In genomic region chr7:78963891-78964290, GRCm38 (mm10) we compare ENCODE assay signal across 14 mouse cellular contexts.
"Had no signal": no experiment of that assay in that cellular context is flagged by ENCODE, and none has a peak within 500 bp of the region (broad histone marks: within the 10 kb centered on the region; RNA-seq: fewer than 3 reads in every experiment).

No protein-coding gene starts in this region.

- H3K4me3 ChIP-seq: limb, embryonic 12.5 days; liver, embryonic 15.5 days; midbrain, embryonic 10.5 days; myocyte; neural tube, embryonic 15.5 days had no signal

- H3K27me3 ChIP-seq: limb, embryonic 12.5 days; liver, embryonic 15.5 days; neural tube, embryonic 15.5 days had no signal

- H3K4me1 ChIP-seq: liver, embryonic 15.5 days; neural tube, embryonic 15.5 days had no signal

- DNase-seq: kidney, adult 18-20 months; layer of hippocampus, adult 9-11 months; layer of hippocampus, postnatal 36 days; lung, adult 2 months; lung, postnatal 4 days; midbrain, embryonic 14.5 days; spleen, adult 18-20 months; thymus, adult 18-20 months; thymus, postnatal 14 days had no signal

- H3K27ac ChIP-seq: limb, embryonic 12.5 days; liver, embryonic 15.5 days; midbrain, embryonic 10.5 days; neural tube, embryonic 15.5 days had no signal

- H3K36me3 ChIP-seq: limb, embryonic 12.5 days; liver, embryonic 15.5 days; midbrain, embryonic 10.5 days; neural tube, embryonic 15.5 days had no signal
